In the genomic region with DNA sequence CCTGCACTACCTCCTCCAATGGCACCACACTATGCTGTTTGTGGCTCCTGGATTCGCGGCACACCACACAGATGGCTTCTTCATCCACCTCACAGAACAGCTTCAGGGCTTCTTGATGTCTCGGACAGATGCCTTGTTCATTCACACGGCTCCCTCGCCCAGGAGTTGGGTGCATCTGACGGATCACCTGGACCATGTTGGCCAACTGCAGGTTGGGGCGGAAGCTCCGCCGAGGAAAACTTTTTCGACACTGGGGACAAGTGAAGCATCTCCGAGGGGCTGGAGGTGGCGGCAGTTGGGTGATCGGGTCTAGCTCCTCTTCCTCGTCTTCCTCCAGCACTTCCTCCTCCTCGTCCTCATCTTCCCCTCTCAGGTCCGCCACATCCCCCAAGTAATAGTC, we compare ENCODE assay signal across 8 mouse cellular contexts. TPM values are rescaled to one million over a fixed set of nuclear protein-coding genes. Genes with fewer than 3 reads are reported as not detected.
DNase-seq lines count a peak whose midpoint lies in the region; ATAC-seq and TF ChIP-seq lines count a peak whose summit lies in the region.

No protein-coding gene starts in this region.

- DNase-seq in cerebellum, postnatal 10 days, result peak; percentile 22 to 29
- no peak for DNase-seq in spleen, adult 2 months (ENCODE audit: low read depth in 1 of 2, low spot score in 2 of 2)
- no peak for DNase-seq in spleen, postnatal 14 days (ENCODE audit: low spot score in 2 of 2)
- DNase-seq in limb, embryonic 14.5 days (ENCODE audit: low spot score), result no peak
- peak; percentile 54 for DNase-seq in testis, postnatal 10 days (ENCODE audit: low spot score)
- DNase-seq in right cerebral cortex, adult 18-20 months, result no peak
- DNase-seq in kidney, postnatal 4 days, result no peak

- no peak for ATAC-seq in cerebellum, adult (ENCODE audit: insufficient number of reproducible peaks, low FRiP score, low TSS enrichment)
- no peak for ATAC-seq in limb, embryonic 14.5 days (ENCODE audit: low FRiP score, low read depth)

- H3K27ac ChIP-seq in spleen, adult 2 months (ENCODE audit: insufficient read depth, low read length), result no peak overlapping the region
- 0 out of 2 replicates have a peak overlapping the region, but pooled peaks have one; percentile 48 for H3K27ac ChIP-seq in limb, embryonic 14.5 days (replicated peaks; ENCODE audit: low read depth, low read length)

- TF ChIP-seq CTCF in spleen, adult 2 months (IDR thresholded peaks at IDR 0.05; ENCODE audit: extremely low read depth, insufficient read depth, insufficient read length, insufficient replicate concordance), result no peak

- H3K9ac ChIP-seq in limb, embryonic 14.5 days (ENCODE audit: low read depth, low read length, severe bottlenecking), result peak overlapping the region; percentile 86

- H3K9me3 ChIP-seq in limb, embryonic 14.5 days (ENCODE audit: control insufficient read depth, low read length), result no peaks in the 10 kb centered on the region

- H3K4me1 ChIP-seq in spleen, adult 2 months (ENCODE audit: control insufficient read depth, insufficient read depth, insufficient read length), result peaks cover 9% of the 10 kb centered on the region
- peaks cover 11% of the 10 kb centered on the region for H3K4me1 ChIP-seq in limb, embryonic 14.5 days (ENCODE audit: control insufficient read depth, insufficient read depth, low read length)

- no peaks in the 10 kb centered on the region for H3K27me3 ChIP-seq in spleen, adult 2 months (ENCODE audit: control insufficient read depth, insufficient read depth, low read length)
- no peaks in the 10 kb centered on the region for H3K27me3 ChIP-seq in limb, embryonic 14.5 days (ENCODE audit: control insufficient read depth, insufficient read depth, low read length)

- no peak for TF ChIP-seq POLR2A in spleen, adult 2 months (IDR thresholded peaks at IDR 0.05; ENCODE audit: low read depth, low read length)
- TF ChIP-seq POLR2A in limb, embryonic 14.5 days (IDR thresholded peaks at IDR 0.05; ENCODE audit: borderline replicate concordance, extremely low read depth, insufficient read depth, insufficient read length), result no peak

- WGBS in spleen, adult 2 months, result 59% methylated on average over 16 of the region's 16 CpGs
- 71% methylated on average over 16 of the region's 16 CpGs for WGBS in limb, embryonic 14.5 days

- H3K4me2 ChIP-seq in limb, embryonic 14.5 days (replicated peaks; ENCODE audit: low read depth, low read length, severe bottlenecking), result peak overlapping the region; percentile 81

- peak overlapping the region; percentile 85 for H3K4me3 ChIP-seq in spleen, adult 2 months (ENCODE audit: extremely low read depth, insufficient read depth, insufficient read length)
- peak overlapping the region; percentile 73 for H3K4me3 ChIP-seq in limb, embryonic 14.5 days (replicated peaks; ENCODE audit: low read length)

- H3K36me3 ChIP-seq in spleen, adult 2 months (ENCODE audit: control insufficient read depth, insufficient read depth, low read length), result peaks cover 9% of the 10 kb centered on the region; the same call in 1 of the 2 replicates
- peaks cover 33% of the 10 kb centered on the region for H3K36me3 ChIP-seq in limb, embryonic 14.5 days (ENCODE audit: control insufficient read depth, insufficient read depth, low read length)

RNA-seq across cellular contexts. Expression of a gene that starts 1.3 kb away (rescaled TPM):
- polyA plus RNA-seq in spleen, adult 2 months (2012; rRNA removed), result 24.4 and 24.7 TPM in 2 replicates
- polyA plus RNA-seq in limb, embryonic 14.5 days (2012; rRNA removed), result 51.5 and 52.4 TPM in 2 replicates
- 5.5 and 7.0 TPM in 2 replicates for polyA plus RNA-seq in limb, embryonic 14.5 days (2014; fragmentation: Nextera tagmentation; extraction: Ambion mirVana)

RNA-seq across cellular contexts. Expression of a gene that starts 10.1 kb away (rescaled TPM):
- polyA plus RNA-seq in spleen, adult 2 months (2012; rRNA removed), result 53.6 and 63.6 TPM in 2 replicates
- polyA plus RNA-seq in limb, embryonic 14.5 days (2012; rRNA removed), result 2.6 and 2.9 TPM in 2 replicates
- polyA plus RNA-seq in limb, embryonic 14.5 days (2014; fragmentation: Nextera tagmentation; extraction: Ambion mirVana), result 1.2 and 2.0 TPM in 2 replicates

RNA-seq across cellular contexts. Expression of a gene that starts 10.6 kb away (rescaled TPM):
- polyA plus RNA-seq in spleen, adult 2 months (2012; rRNA removed), result 3.9 and 6.1 TPM in 2 replicates
- 42.1 and 55.1 TPM in 2 replicates for polyA plus RNA-seq in limb, embryonic 14.5 days (2012; rRNA removed)
- 7.9 and 14.8 TPM in 2 replicates for polyA plus RNA-seq in limb, embryonic 14.5 days (2014; fragmentation: Nextera tagmentation; extraction: Ambion mirVana)

RNA-seq across cellular contexts. Expression of a gene that starts 15.7 kb away (rescaled TPM):
- 2,204 and 3,047 TPM in 2 replicates for polyA plus RNA-seq in spleen, adult 2 months (2012; rRNA removed)
- polyA plus RNA-seq in limb, embryonic 14.5 days (2012; rRNA removed), result 2,038 and 2,666 TPM in 2 replicates
- polyA plus RNA-seq in limb, embryonic 14.5 days (2014; fragmentation: Nextera tagmentation; extraction: Ambion mirVana), result 939 and 995 TPM in 2 replicates

RNA-seq across cellular contexts. Expression of a gene that starts 55.6 kb away (rescaled TPM):
- polyA plus RNA-seq in spleen, adult 2 months (2012; rRNA removed), result 10.6 and 13.0 TPM in 2 replicates
- polyA plus RNA-seq in limb, embryonic 14.5 days (2012; rRNA removed), result 3.7 and 4.1 TPM in 2 replicates
- polyA plus RNA-seq in limb, embryonic 14.5 days (2014; fragmentation: Nextera tagmentation; extraction: Ambion mirVana), result 4.5 and 5.5 TPM in 2 replicates

Comparison
In these comparisons a context has a peak if more than half of its experiments do, and no peak if none do; other contexts are left out.
1. DNase-seq: peak in cerebellum, postnatal 10 days (2 of 2) and testis, postnatal 10 days (single experiment); none in spleen, adult 2 months (0 of 2), spleen, postnatal 14 days (0 of 2), limb, embryonic 14.5 days (single experiment), right cerebral cortex, adult 18-20 months (single experiment) and kidney, postnatal 4 days (0 of 2).
2. RNA of a gene that starts 10.1 kb away (polyA plus RNA-seq): 53.6 to 63.6 TPM in spleen, adult 2 months; 1.2 to 2.9 TPM in limb, embryonic 14.5 days; every median in the first group is over 10 times any median in the second.